Mouse (Mus musculus): ENCODE data around the gene Nubpl.
"Not testable (repeated sequence)": the region's sequence is repeated elsewhere in the genome, so short reads cannot be mapped to it uniquely, and the experiment has no call there.

Gene Nubpl

GRCm38 (mm10) chr12:52097650-52098070 is at the start of gene Nubpl:
TSS of gene Nubpl (plus strand) at chr12:52097737.
- DNase-seq (ENCODE audit: low spot score), result peak; percentile 96

GRCm38 (mm10) chr12:52049324-52049723 is 48.2 kb upstream of the Nubpl start:
- DNase-seq (ENCODE audit: low spot score), result no peak

GRCm38 (mm10) chr12:52079296-52079695 is 18.2 kb upstream of the Nubpl start:
- not testable (repeated sequence) for DNase-seq (ENCODE audit: low spot score)

GRCm38 (mm10) chr12:52097049-52097649 is 388 bp upstream of the Nubpl start:
- DNase-seq (ENCODE audit: low spot score), result no peak

GRCm38 (mm10) chr12:52120276-52120675 is 22.7 kb downstream of the Nubpl start:
- DNase-seq (ENCODE audit: low spot score), result no peak

GRCm38 (mm10) chr12:52126407-52126806 is 28.9 kb downstream of the Nubpl start:
- no peak for DNase-seq (ENCODE audit: low spot score)

GRCm38 (mm10) chr12:52129072-52129471 is 31.5 kb downstream of the Nubpl start:
- no peak for DNase-seq (ENCODE audit: low spot score)

- peak; percentile 16 for DNase-seq (ENCODE audit: low spot score)
Observed at GRCm38 (mm10) chr12:52132256-52132655, 34.7 kb downstream of the Nubpl start.

- no peak for DNase-seq (ENCODE audit: low spot score)
Observed at GRCm38 (mm10) chr12:52138296-52138695, 40.8 kb downstream of the Nubpl start.

- no peak for DNase-seq (ENCODE audit: low spot score)
Observed at GRCm38 (mm10) chr12:52146639-52147038, 49.1 kb downstream of the Nubpl start.

GRCm38 (mm10) chr12:52149448-52149847 is 51.9 kb downstream of the Nubpl start:
- no peak for DNase-seq (ENCODE audit: low spot score)

- no peak for DNase-seq (ENCODE audit: low spot score)
Observed at GRCm38 (mm10) chr12:52152071-52152470, 54.5 kb downstream of the Nubpl start.

- no peak for DNase-seq (ENCODE audit: low spot score)
Observed at GRCm38 (mm10) chr12:52154906-52155305, 57.4 kb downstream of the Nubpl start.

GRCm38 (mm10) chr12:52164414-52164813 is 66.9 kb downstream of the Nubpl start:
- DNase-seq (ENCODE audit: low spot score), result no peak

- DNase-seq (ENCODE audit: low spot score), result no peak
Observed at GRCm38 (mm10) chr12:52186205-52186793, 88.8 kb downstream of the Nubpl start.

GRCm38 (mm10) chr12:52186963-52187590 is 89.5 kb downstream of the Nubpl start:
- no peak for DNase-seq (ENCODE audit: low spot score)

GRCm38 (mm10) chr12:52198471-52198870 is 100.9 kb downstream of the Nubpl start:
- DNase-seq (ENCODE audit: low spot score), result no peak

- DNase-seq (ENCODE audit: low spot score), result no peak
Observed at GRCm38 (mm10) chr12:52209121-52209610, 111.6 kb downstream of the Nubpl start.

GRCm38 (mm10) chr12:52211144-52211543 is 113.6 kb downstream of the Nubpl start:
- DNase-seq (ENCODE audit: low spot score), result no peak

GRCm38 (mm10) chr12:52214837-52215236 is 117.3 kb downstream of the Nubpl start:
- no peak for DNase-seq (ENCODE audit: low spot score)

- no peak for DNase-seq (ENCODE audit: low spot score)
Observed at GRCm38 (mm10) chr12:52224954-52225353, 127.4 kb downstream of the Nubpl start.

- no peak for DNase-seq (ENCODE audit: low spot score)
Observed at GRCm38 (mm10) chr12:52228746-52229145, 131.2 kb downstream of the Nubpl start.

- DNase-seq (ENCODE audit: low spot score), result not testable (repeated sequence)
Observed at GRCm38 (mm10) chr12:52231929-52232328, 134.4 kb downstream of the Nubpl start.
